Mouse (Mus musculus) hindbrain, embryonic 10.5 days (tissue): ENCODE data around the gene Gm28038. TPM values are rescaled to one million over a fixed set of nuclear protein-coding genes. Genes with fewer than 3 reads are reported as not detected.

Experiments used
- DNase-seq: peaks from one replicate; pipeline ENCODE4 v3.0.0-alpha.2; 2017; ENCODE audit warnings: low spot score
- H3K27ac ChIP-seq: fragments of 300-500 bp; sonication (generic); 2 replicates; pipeline ENCODE4 v1.5.1; 2016; ENCODE audit warnings: mild to moderate bottlenecking, moderate library complexity
- H3K27me3 ChIP-seq: fragments of 300-500 bp; sonication (generic); 2 replicates; pipeline ENCODE4 v1.6.1; 2016; ENCODE audit warnings: mild to moderate bottlenecking; ENCODE audit not compliant: poor library complexity, insufficient read depth, severe bottlenecking
- H3K36me3 ChIP-seq: fragments of 300-500 bp; sonication (generic); 2 replicates; pipeline ENCODE4 v1.6.1; 2016; ENCODE audit warnings: mild to moderate bottlenecking, moderate library complexity
- H3K4me1 ChIP-seq: fragments of 300-500 bp; sonication (generic); replicated peaks from 2 replicates; pipeline ENCODE4 v1.6.1; 2016; ENCODE audit warnings: mild to moderate bottlenecking
- H3K4me3 ChIP-seq: fragments of 300-500 bp; sonication (generic); 2 replicates; pipeline ENCODE4 v1.5.1; 2016; ENCODE audit warnings: mild to moderate bottlenecking, moderate library complexity
- H3K9me3 ChIP-seq: fragments of 300-500 bp; sonication (generic); 2 replicates; pipeline ENCODE4 v1.6.1; 2016; ENCODE audit warnings: mild to moderate bottlenecking, moderate library complexity
- WGBS: fragments of 180-500 bp; shearing (Covaris S2); methylation state at CpG from one replicate; pipeline ENCODE4 v1.1.7; 2016; 5-methylcytosine and 5-hydroxymethylcytosine counted together
- polyA plus RNA-seq: library from polyadenylated mRNA; unstranded; fragments of >200 nt; fragmentation: Nextera tagmentation; extraction: Ambion mirVana; gene quantifications from 2 replicates; pipeline ENCODE4 v1.2.1, GENCODE M21; 2016

The Gm28038 gene
- polyA plus RNA-seq: not detected in 2 replicates

- H3K36me3 ChIP-seq: peaks cover 11% of the 10 kb centered on the region; the same call in 1 of the 2 replicates
- H3K27me3 ChIP-seq: no peaks in the 10 kb centered on the region
- H3K4me1 ChIP-seq: peaks cover 13% of the 10 kb centered on the region
- no peak for DNase-seq
- no peak within 1 kb of the TSS for H3K27ac ChIP-seq
- WGBS: 92% methylated on average over 11 of the region's 11 CpGs
- no peak within 1 kb of the TSS for H3K4me3 ChIP-seq
- H3K9me3 ChIP-seq: no peaks in the 10 kb centered on the region
Observed at GRCm38 (mm10) chr2:30280743-30281142, at the start of gene Gm28038. TSS of gene Gm28038 (plus strand) at chr2:30281043.

- Histone ChIP-seq H3K36me3 (peaks cover 17% of the 10 kb centered on the region), H3K4me3 (no peak overlapping the region), H3K9me3 (peaks cover 9% of the 10 kb centered on the region; the same call in 1 of the 2 replicates), H3K27ac (no peak overlapping the region), H3K27me3 (no peaks in the 10 kb centered on the region), H3K4me1 (peaks cover 35% of the 10 kb centered on the region)
- no peak for DNase-seq
- WGBS: 86% methylated on average over 5 of the region's 5 CpGs
Observed at GRCm38 (mm10) chr2:30235593-30235992, 45.2 kb upstream of the Gm28038 start.

- DNase-seq: no peak
- Histone ChIP-seq H3K27me3 (no peaks in the 10 kb centered on the region), H3K4me3 (peak overlapping the region; percentile 89), H3K4me1 (peaks cover 35% of the 10 kb centered on the region), H3K9me3 (0 out of 2 replicates have a peak, but pooled peaks cover 3% of the 10 kb centered on the region), H3K36me3 (peaks cover 27% of the 10 kb centered on the region), H3K27ac (peak overlapping the region; percentile 95)
- 7% methylated on average over 18 of the region's 18 CpGs for WGBS
Observed at GRCm38 (mm10) chr2:30236426-30237198, 44.2 kb upstream of the Gm28038 start.

GRCm38 (mm10) chr2:30237199-30237880, 43.5 kb upstream of the Gm28038 start, which contains the start of gene Lrrc8a:
TSS of gene Lrrc8a (plus strand) at chr2:30237715.
- Histone ChIP-seq H3K27ac (peak within 1 kb of the TSS; percentile 95), H3K4me3 (peak within 1 kb of the TSS; percentile 89), H3K4me1 (peaks cover 39% of the 10 kb centered on the region), H3K9me3 (no peaks in the 10 kb centered on the region), H3K36me3 (peaks cover 35% of the 10 kb centered on the region), H3K27me3 (no peaks in the 10 kb centered on the region)
- under 1% methylated on average over 67 of the region's 67 CpGs for WGBS
- DNase-seq: peak; percentile 100

- WGBS: under 1% methylated on average over 42 of the region's 42 CpGs
- DNase-seq: no peak
- Histone ChIP-seq H3K4me3 (peak overlapping the region; percentile 89), H3K36me3 (peaks cover 40% of the 10 kb centered on the region), H3K4me1 (peaks cover 44% of the 10 kb centered on the region), H3K27me3 (no peaks in the 10 kb centered on the region), H3K27ac (peak overlapping the region; percentile 95), H3K9me3 (no peaks in the 10 kb centered on the region)
Observed at GRCm38 (mm10) chr2:30237881-30238280, 43.0 kb upstream of the Gm28038 start.

GRCm38 (mm10) chr2:30238906-30239465, 41.9 kb upstream of the Gm28038 start:
- DNase-seq: no peak
- Histone ChIP-seq H3K27ac (peak overlapping the region; percentile 95; the same call in 1 of the 2 replicates), H3K4me1 (peaks cover 50% of the 10 kb centered on the region), H3K9me3 (no peaks in the 10 kb centered on the region), H3K36me3 (peaks cover 51% of the 10 kb centered on the region), H3K4me3 (peak overlapping the region; percentile 89), H3K27me3 (no peaks in the 10 kb centered on the region)
- WGBS: 78% methylated on average over 3 of the region's 3 CpGs

- Histone ChIP-seq H3K4me1 (peaks cover 56% of the 10 kb centered on the region), H3K4me3 (peak overlapping the region; percentile 89; the same call in 1 of the 2 replicates), H3K27ac (0 out of 2 replicates have a peak overlapping the region, but pooled peaks have one; percentile 6), H3K9me3 (no peaks in the 10 kb centered on the region), H3K36me3 (peaks cover 59% of the 10 kb centered on the region), H3K27me3 (no peaks in the 10 kb centered on the region)
- no peak for DNase-seq
- 88% methylated on average over 4 of the region's 4 CpGs for WGBS
Observed at GRCm38 (mm10) chr2:30239777-30240176, 41.1 kb upstream of the Gm28038 start.

- Histone ChIP-seq H3K27ac (0 out of 2 replicates have a peak within 1 kb of the TSS, but pooled peaks have one; percentile 6), H3K4me1 (peaks cover 58% of the 10 kb centered on the region), H3K9me3 (no peaks in the 10 kb centered on the region), H3K27me3 (no peaks in the 10 kb centered on the region), H3K36me3 (peaks cover 64% of the 10 kb centered on the region), H3K4me3 (peak within 1 kb of the TSS; percentile 89)
- WGBS: 77% methylated on average over 2 of the region's 2 CpGs
- DNase-seq: no peak
Observed at GRCm38 (mm10) chr2:30240267-30240666, 40.6 kb upstream of the Gm28038 start, which contains the start of gene Gm28035. TSS of gene Gm28035 (plus strand) at chr2:30240567.

- Histone ChIP-seq H3K27me3 (no peaks in the 10 kb centered on the region), H3K36me3 (peaks cover 85% of the 10 kb centered on the region), H3K27ac (no peak overlapping the region), H3K4me1 (peaks cover 50% of the 10 kb centered on the region), H3K4me3 (no peak overlapping the region; the same call in 1 of the 2 replicates), H3K9me3 (no peaks in the 10 kb centered on the region)
- DNase-seq: peak; percentile 42
- 34% methylated on average over 4 of the region's 4 CpGs for WGBS
Observed at GRCm38 (mm10) chr2:30242509-30242908, 38.3 kb upstream of the Gm28038 start.

- DNase-seq: no peak
- H3K36me3 ChIP-seq: peaks cover 94% of the 10 kb centered on the region
- H3K9me3 ChIP-seq: no peaks in the 10 kb centered on the region
- peaks cover 44% of the 10 kb centered on the region for H3K4me1 ChIP-seq
- no peak overlapping the region for H3K27ac ChIP-seq
- no peak overlapping the region for H3K4me3 ChIP-seq
- no peaks in the 10 kb centered on the region for H3K27me3 ChIP-seq
- 94% methylated on average over 4 of the region's 4 CpGs for WGBS
Observed at GRCm38 (mm10) chr2:30243391-30243790, 37.5 kb upstream of the Gm28038 start.

GRCm38 (mm10) chr2:30244595-30245178, 36.2 kb upstream of the Gm28038 start:
- DNase-seq: no peak
- Histone ChIP-seq H3K4me1 (peaks cover 31% of the 10 kb centered on the region), H3K27me3 (no peaks in the 10 kb centered on the region), H3K27ac (peak overlapping the region; percentile 12; the same call in 1 of the 2 replicates), H3K4me3 (no peak overlapping the region), H3K9me3 (no peaks in the 10 kb centered on the region), H3K36me3 (peaks cover 98% of the 10 kb centered on the region)
- whole genome bisulfite sequencing: 78% methylated on average over 7 of the region's 7 CpGs

GRCm38 (mm10) chr2:30247036-30247435, 33.8 kb upstream of the Gm28038 start:
- DNase-seq: no peak
- H3K27ac ChIP-seq: no peak overlapping the region
- H3K27me3 ChIP-seq: no peaks in the 10 kb centered on the region
- peaks cover 30% of the 10 kb centered on the region for H3K4me1 ChIP-seq
- no peak overlapping the region for H3K4me3 ChIP-seq
- peaks cover 98% of the 10 kb centered on the region for H3K36me3 ChIP-seq
- H3K9me3 ChIP-seq: no peaks in the 10 kb centered on the region
- whole genome bisulfite sequencing: 91% methylated on average over 5 of the region's 5 CpGs
